Mouse (Mus musculus): Measurements from ENCODE around the gene Gm10320.

- TF ChIP-seq E2F4 (IDR thresholded peaks at IDR 0.05; ENCODE audit: insufficient read depth) (no peak), REST (IDR thresholded peaks at IDR 0.05; ENCODE audit: insufficient read depth, insufficient read length) (no peak), POLR2A (IDR thresholded peaks at IDR 0.05; ENCODE audit: insufficient read length, low read depth) (no peak), MYOG (IDR thresholded peaks at IDR 0.05; ENCODE audit: control insufficient read depth in 1 of 3, insufficient read depth in 1 of 3, insufficient read length in 2 of 3, low read depth in 2 of 3) (no peak), TCF12 (IDR thresholded peaks at IDR 0.05; ENCODE audit: insufficient read depth, poor library complexity, severe bottlenecking) (no peak), CEBPB (IDR thresholded peaks at IDR 0.05; ENCODE audit: insufficient read depth, poor library complexity, severe bottlenecking) (no peak)
Observed at GRCm38 (mm10) chr13:98448696-98449095, 43.1 kb downstream of the Gm10320 start.
